Mouse (Mus musculus): ENCODE results near the gene Dbndd1. TPM values are rescaled to one million over a fixed set of nuclear protein-coding genes. Genes with fewer than 3 reads are reported as not detected.
"Not testable (repeated sequence)": the region's sequence is repeated elsewhere in the genome, so short reads cannot be mapped to it uniquely, and the experiment has no call there.

Dbndd1 gene
- polyA plus RNA-seq, 1 experiment from 2014 or later, result 103 TPM

DNA sequence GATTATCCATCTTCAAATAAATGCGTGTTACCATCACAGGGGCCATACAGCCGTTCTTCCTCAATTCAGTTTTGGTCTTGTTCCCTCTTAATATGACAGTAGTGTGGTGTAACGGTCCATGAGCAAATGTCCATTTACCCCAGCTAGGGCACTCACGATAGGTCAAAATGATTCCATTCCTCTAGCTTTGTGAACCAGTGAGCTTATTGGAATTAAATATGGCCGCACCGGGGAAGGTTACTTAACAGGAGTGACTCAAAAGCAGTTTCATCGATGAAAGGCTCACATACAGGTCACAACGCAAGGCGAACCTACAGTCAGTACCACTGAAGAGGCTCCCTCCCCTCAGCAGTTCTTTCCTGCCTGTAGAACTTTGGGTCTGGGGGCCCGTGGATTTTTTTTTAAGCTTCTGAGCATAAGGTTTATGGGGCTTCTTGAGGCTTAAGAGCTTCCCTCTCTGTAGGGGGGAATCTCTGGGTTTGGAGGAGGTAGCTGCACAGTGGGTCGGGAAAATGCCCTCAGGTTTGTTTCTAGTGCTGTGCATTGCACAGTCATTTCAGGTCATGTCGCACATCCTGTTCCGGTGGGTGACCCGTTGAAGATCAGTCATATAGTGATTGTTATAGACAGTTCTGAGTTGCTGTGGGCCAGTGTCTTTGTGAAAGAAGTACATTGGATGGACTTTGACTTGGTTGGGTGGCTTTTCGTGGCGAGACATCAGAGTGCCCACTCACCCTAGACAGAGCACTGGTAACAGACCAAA is 36.6 kb downstream of the Dbndd1 start:
- peak overlapping the region; percentile 89 for H3K4me2 ChIP-seq (ENCODE audit: low read length)
- peak overlapping the region; percentile 79 for H3K9ac ChIP-seq (ENCODE audit: low read depth, low read length)
- peaks cover 16% of the 10 kb centered on the region for H3K4me1 ChIP-seq (ENCODE audit: control insufficient read depth, insufficient read depth, low read length)
- H3K36me3 ChIP-seq (ENCODE audit: control insufficient read depth, insufficient read depth, low read length), result peaks cover 9% of the 10 kb centered on the region; the same call in 1 of the 2 replicates
- ATAC-seq, result peak; percentile 36
- 36% methylated on average over 16 of the region's 16 CpGs for WGBS
- peak overlapping the region; percentile 71 for H3K4me3 ChIP-seq (ENCODE audit: low read depth, low read length)
- peak overlapping the region; percentile 97 for H3K27ac ChIP-seq (ENCODE audit: low read length)
- no peaks in the 10 kb centered on the region for H3K9me3 ChIP-seq (replicated peaks; ENCODE audit: control insufficient read depth, low read length, poor library complexity, severe bottlenecking)
- no peaks in the 10 kb centered on the region for H3K27me3 ChIP-seq (ENCODE audit: control insufficient read depth, insufficient read depth, low read depth, low read length)

DNA sequence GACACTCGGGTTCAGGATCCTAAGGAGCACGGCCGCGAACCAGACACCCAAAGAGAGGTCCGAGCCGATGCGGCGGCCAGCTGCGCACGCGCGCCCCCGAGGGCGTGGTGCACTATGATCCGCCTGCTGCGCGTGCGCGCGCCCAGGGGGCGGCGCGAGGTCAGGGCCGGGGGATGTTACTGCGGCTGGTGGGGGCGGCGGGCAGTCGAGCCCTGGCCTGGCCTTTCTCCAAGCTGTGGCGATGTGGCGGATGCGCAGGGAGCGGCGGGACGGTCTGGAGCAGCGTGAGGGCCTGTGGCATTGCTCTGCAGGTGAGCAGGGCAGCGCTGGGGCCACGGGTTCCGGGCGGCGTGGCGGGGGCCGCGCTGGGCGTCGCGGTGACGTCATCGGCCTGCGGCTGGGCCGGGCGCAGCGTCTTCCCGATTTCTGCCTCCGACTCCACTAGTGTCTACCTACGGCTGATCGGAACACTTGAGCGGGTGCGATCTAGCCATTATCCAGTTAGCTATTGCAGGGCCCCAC is 37.5 kb downstream of the Dbndd1 start, which contains the start of gene Afg3l1:
Afg3l1 (plus strand) TSS at position 167 of the 522 bp plus-strand sequence.
- Histone ChIP-seq H3K9me3 (replicated peaks; ENCODE audit: control insufficient read depth, low read length, poor library complexity, severe bottlenecking) (no peaks in the 10 kb centered on the region), H3K9ac (ENCODE audit: low read depth, low read length) (peak within 1 kb of the TSS; percentile 79), H3K4me3 (ENCODE audit: low read depth, low read length) (peak within 1 kb of the TSS; percentile 71), H3K27me3 (ENCODE audit: control insufficient read depth, insufficient read depth, low read depth, low read length) (no peaks in the 10 kb centered on the region), H3K36me3 (ENCODE audit: control insufficient read depth, insufficient read depth, low read length) (peaks cover 9% of the 10 kb centered on the region; the same call in 1 of the 2 replicates), H3K27ac (ENCODE audit: low read length) (peak within 1 kb of the TSS; percentile 97), H3K4me2 (ENCODE audit: low read length) (peak within 1 kb of the TSS; percentile 89), H3K4me1 (ENCODE audit: control insufficient read depth, insufficient read depth, low read length) (peaks cover 16% of the 10 kb centered on the region)
- ATAC-seq, result peak; percentile 90
- WGBS, result under 1% methylated on average over 57 of the region's 58 CpGs

DNA sequence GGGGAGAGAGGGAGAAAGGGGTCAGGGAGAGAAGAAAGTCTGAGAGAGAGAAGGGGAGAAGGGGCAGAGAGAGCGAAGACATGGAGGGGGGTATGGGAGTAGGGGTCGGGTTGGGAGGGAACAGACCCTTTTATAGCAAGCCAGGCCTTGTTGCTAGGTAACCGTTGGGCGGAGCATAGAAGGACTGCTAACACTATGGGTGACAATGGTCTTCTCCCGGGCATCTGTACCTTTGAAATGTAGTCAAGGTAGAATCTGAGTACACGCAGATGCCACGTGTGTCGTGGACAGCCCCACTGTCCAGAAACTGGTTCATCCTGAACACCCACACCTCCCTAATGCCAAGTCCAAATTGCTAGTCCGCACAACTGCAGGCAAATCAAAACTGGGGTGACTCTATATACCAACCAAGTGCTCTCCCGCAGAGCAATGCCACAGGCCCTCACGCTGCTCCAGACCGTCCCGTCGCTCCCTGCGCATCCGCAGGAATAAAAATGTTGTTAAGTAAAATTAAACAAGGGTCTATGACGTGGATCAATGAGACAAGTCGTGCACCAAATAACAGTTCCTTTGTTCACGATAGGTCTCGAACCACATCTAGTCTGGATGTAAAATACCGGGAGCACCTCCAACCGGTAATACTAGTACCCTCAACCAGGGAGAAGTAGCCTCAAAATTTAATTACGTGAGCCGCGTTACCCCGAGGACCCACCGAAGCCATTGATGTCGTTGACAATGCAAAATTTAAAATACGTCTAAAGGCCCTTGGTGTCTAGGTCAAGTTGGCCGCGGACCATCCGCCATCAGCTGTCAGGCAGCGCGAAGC is 38.1 kb downstream of the Dbndd1 start:
- H3K9ac ChIP-seq (ENCODE audit: low read depth, low read length), result peak overlapping the region; percentile 79
- 6% methylated on average over 34 of the region's 34 CpGs for WGBS
- H3K36me3 ChIP-seq (ENCODE audit: control insufficient read depth, insufficient read depth, low read length), result peaks cover 5% of the 10 kb centered on the region; the same call in 1 of the 2 replicates
- peaks cover 16% of the 10 kb centered on the region for H3K4me1 ChIP-seq (ENCODE audit: control insufficient read depth, insufficient read depth, low read length)
- peak overlapping the region; percentile 89 for H3K4me2 ChIP-seq (ENCODE audit: low read length)
- peak; percentile 70 for ATAC-seq
- no peaks in the 10 kb centered on the region for H3K27me3 ChIP-seq (ENCODE audit: control insufficient read depth, insufficient read depth, low read depth, low read length)
- H3K9me3 ChIP-seq (replicated peaks; ENCODE audit: control insufficient read depth, low read length, poor library complexity, severe bottlenecking), result no peaks in the 10 kb centered on the region
- peak overlapping the region; percentile 71 for H3K4me3 ChIP-seq (ENCODE audit: low read depth, low read length)
- H3K27ac ChIP-seq (ENCODE audit: low read length), result peak overlapping the region; percentile 97

DNA sequence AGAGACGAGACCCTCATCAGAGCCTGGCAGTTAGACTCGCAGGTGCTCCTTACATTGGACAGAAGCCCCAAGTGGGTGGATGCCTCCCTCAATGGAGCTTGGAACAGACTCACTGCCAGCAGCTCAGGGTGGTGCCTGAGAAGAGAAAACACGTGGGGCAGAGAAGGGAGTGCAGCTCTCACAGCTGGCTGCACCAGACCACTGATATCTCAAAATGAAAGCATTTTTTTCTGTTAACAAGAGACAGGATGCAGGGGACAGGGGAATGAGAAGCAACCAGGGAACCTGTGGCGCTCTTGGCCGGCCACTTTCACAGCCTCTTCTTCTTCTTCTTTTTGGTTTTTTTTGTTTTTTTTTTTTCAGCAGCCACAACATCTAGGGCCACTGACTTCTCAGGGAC is 40.7 kb downstream of the Dbndd1 start:
- not testable (repeated sequence) for H3K9me3 ChIP-seq (replicated peaks; ENCODE audit: control insufficient read depth, low read length, poor library complexity, severe bottlenecking); H3K4me2 ChIP-seq (ENCODE audit: low read length); H3K36me3 ChIP-seq (ENCODE audit: control insufficient read depth, insufficient read depth, low read length); H3K4me3 ChIP-seq (ENCODE audit: low read depth, low read length); H3K27ac ChIP-seq (ENCODE audit: low read length); H3K27me3 ChIP-seq (ENCODE audit: control insufficient read depth, insufficient read depth, low read depth, low read length); ATAC-seq; H3K9ac ChIP-seq (ENCODE audit: low read depth, low read length)
- WGBS, result 73% methylated on average over 5 of the region's 5 CpGs
- peaks cover 16% of the 10 kb centered on the region for H3K4me1 ChIP-seq (ENCODE audit: control insufficient read depth, insufficient read depth, low read length)

DNA sequence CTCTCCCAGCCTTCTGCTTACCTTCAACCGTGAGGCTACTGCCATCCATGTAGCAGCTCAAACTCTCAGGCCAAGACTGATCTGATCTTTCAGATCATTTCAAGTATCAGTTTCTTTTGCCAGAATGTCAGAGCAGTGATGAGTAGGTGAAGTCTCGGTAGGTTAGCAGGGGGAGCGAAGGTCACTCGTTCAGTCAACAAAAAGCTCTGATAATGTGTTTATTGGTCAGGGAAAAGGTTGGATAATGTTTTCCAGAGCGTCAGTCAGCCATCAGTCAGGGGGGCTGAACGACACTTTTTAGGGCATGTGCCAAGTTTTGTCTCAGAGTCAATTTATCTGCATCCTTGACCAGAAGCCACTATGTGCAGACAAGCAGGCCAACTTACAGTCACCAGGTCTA is 42.3 kb downstream of the Dbndd1 start:
- H3K4me1 ChIP-seq (ENCODE audit: control insufficient read depth, insufficient read depth, low read length); H3K4me3 ChIP-seq (ENCODE audit: low read depth, low read length); ATAC-seq; H3K4me2 ChIP-seq (ENCODE audit: low read length); H3K9ac ChIP-seq (ENCODE audit: low read depth, low read length); H3K27me3 ChIP-seq (ENCODE audit: control insufficient read depth, insufficient read depth, low read depth, low read length); H3K27ac ChIP-seq (ENCODE audit: low read length); H3K36me3 ChIP-seq (ENCODE audit: control insufficient read depth, insufficient read depth, low read length); H3K9me3 ChIP-seq (replicated peaks; ENCODE audit: control insufficient read depth, low read length, poor library complexity, severe bottlenecking): not testable (repeated sequence)
- WGBS, result 78% methylated on average over 6 of the region's 6 CpGs

DNA sequence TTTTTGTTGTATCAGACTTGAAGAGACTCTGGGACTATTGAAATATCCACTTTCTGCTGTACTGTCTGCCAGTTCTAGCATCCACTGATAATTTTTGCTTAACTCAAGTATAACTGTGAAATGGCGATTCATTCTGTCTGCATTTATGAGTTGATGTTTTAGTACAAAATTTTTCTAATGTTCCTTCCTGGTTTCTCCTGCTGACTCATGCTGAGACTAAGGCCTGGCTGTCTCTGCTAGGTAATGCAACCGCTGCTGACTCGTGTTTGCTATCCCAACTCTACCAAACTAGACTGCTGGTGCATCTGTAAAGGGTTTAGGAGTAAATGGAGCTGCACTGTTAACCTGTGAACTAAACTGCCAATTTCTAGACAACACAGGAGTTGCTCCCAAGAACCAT is 47.8 kb downstream of the Dbndd1 start:
- no peaks in the 10 kb centered on the region for H3K27me3 ChIP-seq (ENCODE audit: control insufficient read depth, insufficient read depth, low read depth, low read length)
- H3K4me2 ChIP-seq (ENCODE audit: low read length), result no peak overlapping the region
- H3K9me3 ChIP-seq (replicated peaks; ENCODE audit: control insufficient read depth, low read length, poor library complexity, severe bottlenecking), result no peaks in the 10 kb centered on the region
- H3K4me3 ChIP-seq (ENCODE audit: low read depth, low read length), result no peak overlapping the region
- peaks cover 5% of the 10 kb centered on the region; the same call in 1 of the 2 replicates for H3K36me3 ChIP-seq (ENCODE audit: control insufficient read depth, insufficient read depth, low read length)
- H3K4me1 ChIP-seq (ENCODE audit: control insufficient read depth, insufficient read depth, low read length), result no peaks in the 10 kb centered on the region
- 81% methylated on average over 3 of the region's 3 CpGs for WGBS
- ATAC-seq, result no peak
- no peak overlapping the region for H3K9ac ChIP-seq (ENCODE audit: low read depth, low read length)
- H3K27ac ChIP-seq (ENCODE audit: low read length), result no peak overlapping the region

DNA sequence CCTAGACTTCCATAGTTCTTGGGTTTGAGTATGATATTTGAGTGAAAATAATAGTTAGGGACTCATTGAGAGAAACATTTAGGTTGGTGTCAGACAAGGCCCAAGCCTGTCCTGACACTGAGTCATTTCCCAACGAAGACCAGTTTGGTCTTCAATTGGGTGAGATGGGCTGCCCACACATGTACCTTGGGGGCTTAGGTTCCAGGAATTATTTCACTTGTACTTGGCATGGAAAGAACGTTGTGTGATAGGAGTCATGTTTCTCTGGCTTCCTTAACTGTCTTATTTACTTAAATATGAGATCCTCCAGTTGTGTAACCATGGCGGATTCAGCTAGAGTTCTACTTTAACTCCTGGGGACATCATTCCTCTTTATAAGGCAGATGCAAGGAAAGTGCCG is 51.6 kb downstream of the Dbndd1 start:
- H3K27me3 ChIP-seq (ENCODE audit: control insufficient read depth, insufficient read depth, low read depth, low read length), result no peaks in the 10 kb centered on the region
- H3K4me1 ChIP-seq (ENCODE audit: control insufficient read depth, insufficient read depth, low read length), result no peaks in the 10 kb centered on the region
- H3K4me3 ChIP-seq (ENCODE audit: low read depth, low read length), result no peak overlapping the region
- no peak overlapping the region for H3K9ac ChIP-seq (ENCODE audit: low read depth, low read length)
- no peaks in the 10 kb centered on the region for H3K9me3 ChIP-seq (replicated peaks; ENCODE audit: control insufficient read depth, low read length, poor library complexity, severe bottlenecking)
- WGBS, result 91% methylated on average over 4 of the region's 4 CpGs
- peaks cover 33% of the 10 kb centered on the region for H3K36me3 ChIP-seq (ENCODE audit: control insufficient read depth, insufficient read depth, low read length)
- ATAC-seq, result no peak
- no peak overlapping the region for H3K27ac ChIP-seq (ENCODE audit: low read length)
- no peak overlapping the region for H3K4me2 ChIP-seq (ENCODE audit: low read length)
